Mouse (Mus musculus) midbrain, embryonic 14.5 days (tissue): Measurements from ENCODE around the gene Abcc8. TPM values are rescaled to one million over a fixed set of nuclear protein-coding genes. Genes with fewer than 3 reads are reported as not detected.
A peak's percentile ranks its signal among the peaks of the same experiment; 100 is the strongest.

Experiments
- ATAC-seq: fragments of 200-750 bp; cut with Nextera tagmentation; 2 replicates; pipeline ENCODE4 v1.8.0; 2017; ENCODE audit warnings: moderate number of reproducible peaks, moderate library complexity; ENCODE audit not compliant: low FRiP score, low TSS enrichment
- DNase-seq: peaks from one replicate; pipeline ENCODE4 v3.0.0-alpha.2; 2015
- H3K27ac ChIP-seq: fragments of 300-500 bp; sonication (generic); replicated peaks from 2 replicates; pipeline ENCODE4 v1.5.1; 2014; ENCODE audit warnings: mild to moderate bottlenecking, low read depth, low read length, moderate library complexity
- H3K27me3 ChIP-seq: fragments of 300-500 bp; sonication (generic); 2 replicates; pipeline ENCODE4 v1.6.1; 2014; ENCODE audit warnings: low read length, control low read depth, mixed read lengths; ENCODE audit not compliant: control insufficient read depth, insufficient read depth
- H3K36me3 ChIP-seq: fragments of 300-500 bp; sonication (generic); 2 replicates; pipeline ENCODE4 v1.6.1; 2014; ENCODE audit warnings: low read length, control low read depth; ENCODE audit not compliant: control insufficient read depth, insufficient read depth
- H3K4me1 ChIP-seq: fragments of 300-500 bp; sonication (generic); 2 replicates; pipeline ENCODE4 v1.6.1; 2014; ENCODE audit warnings: mild to moderate bottlenecking, antibody characterized with exemption, low read length, control low read depth; ENCODE audit not compliant: control insufficient read depth, insufficient read depth
- H3K4me2 ChIP-seq: fragments of 300-500 bp; sonication (generic); 2 replicates; pipeline ENCODE4 v1.6.1; 2014; ENCODE audit warnings: mild to moderate bottlenecking, low read length, moderate library complexity
- H3K4me3 ChIP-seq: fragments of 300-500 bp; sonication (generic); replicated peaks from 2 replicates; pipeline ENCODE4 v1.5.1; 2014; ENCODE audit warnings: low read depth, low read length
- H3K9ac ChIP-seq: fragments of 300-500 bp; sonication (generic); replicated peaks from 2 replicates; pipeline ENCODE4 v1.6.1; 2014; ENCODE audit warnings: mild to moderate bottlenecking, low read length, moderate library complexity
- H3K9me3 ChIP-seq: fragments of 300-500 bp; sonication (generic); 2 replicates; pipeline ENCODE4 v1.6.1; 2016; ENCODE audit warnings: low read length, control low read depth, mixed read lengths; ENCODE audit not compliant: control insufficient read depth
- WGBS: fragments of 180-500 bp; shearing (Covaris S2); extraction: QIAGEN DNeasy Blood & Tissue Kit; methylation state at CpG from one replicate; pipeline ENCODE4 v1.1.7; 2014; 5-methylcytosine and 5-hydroxymethylcytosine counted together
- polyA plus RNA-seq: library from polyadenylated mRNA; unstranded; fragments of >200 nt; fragmentation: Nextera tagmentation; extraction: Ambion mirVana; gene quantifications from 2 replicates; pipeline ENCODE4 v1.2.1, GENCODE M21; 2014

Gene Abcc8
- polyA plus RNA-seq, 1 experiment from 2014 or later: 3.0 TPM

DNA sequence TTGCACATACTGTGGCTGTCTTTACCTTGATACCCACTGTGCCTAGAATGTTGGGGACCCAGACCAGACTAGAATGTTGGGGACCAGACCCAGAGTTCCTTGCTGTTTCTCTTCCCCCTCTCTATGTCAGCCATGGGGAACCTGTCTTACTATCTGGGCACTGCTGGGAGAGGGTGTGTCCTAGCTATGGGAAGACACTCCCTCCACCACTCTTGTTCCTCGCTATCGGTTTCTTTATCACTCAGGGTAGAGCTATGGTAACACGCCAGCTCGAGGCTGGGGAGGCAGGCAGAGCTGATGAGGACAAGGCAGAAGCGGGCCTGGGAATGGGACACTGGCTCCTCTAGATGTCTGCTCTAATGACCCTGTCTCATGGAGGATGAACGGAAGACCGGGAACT is 32.4 kb downstream of the Abcc8 start:
- WGBS: 93% methylated on average over 7 of the region's 7 CpGs
- H3K36me3 ChIP-seq: no peaks in the 10 kb centered on the region
- no peak for DNase-seq
- H3K4me2 ChIP-seq: no peak overlapping the region
- H3K27me3 ChIP-seq: no peaks in the 10 kb centered on the region
- no peak overlapping the region for H3K4me3 ChIP-seq
- no peak for ATAC-seq
- no peaks in the 10 kb centered on the region for H3K9me3 ChIP-seq
- no peak overlapping the region for H3K9ac ChIP-seq
- H3K4me1 ChIP-seq: peaks cover 4% of the 10 kb centered on the region
- H3K27ac ChIP-seq: peak overlapping the region; percentile 69

DNA sequence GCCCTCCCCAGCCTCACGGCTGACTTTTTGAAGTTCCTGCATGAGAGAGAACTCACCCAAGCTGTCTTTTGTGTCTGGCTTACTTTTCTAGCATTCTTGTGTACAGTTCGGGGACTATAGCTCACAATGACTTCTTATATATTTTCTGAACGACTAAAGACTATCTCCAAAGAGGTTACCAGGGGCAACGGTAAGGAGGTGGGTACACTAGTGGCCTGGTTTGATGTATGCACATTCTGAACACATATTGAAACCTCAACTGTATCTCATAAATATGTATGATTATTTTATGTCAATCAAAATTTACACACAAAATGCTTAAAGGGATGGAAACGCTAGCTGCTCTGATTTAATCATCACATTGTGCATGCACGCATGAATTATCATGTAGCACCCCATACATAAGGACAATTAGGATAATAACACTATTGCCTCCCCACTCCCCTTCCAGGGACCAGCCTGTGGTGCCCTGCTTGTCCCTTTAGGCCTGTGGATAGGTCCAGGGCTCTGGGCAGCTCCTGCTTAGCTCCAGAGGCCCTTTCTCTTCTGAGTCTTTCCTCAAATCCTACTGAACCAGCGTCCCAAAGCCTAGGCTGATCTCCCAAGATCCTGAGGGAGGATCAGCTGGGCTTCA is 33.0 kb downstream of the Abcc8 start:
- Histone ChIP-seq H3K9me3 (no peaks in the 10 kb centered on the region), H3K4me1 (peaks cover 4% of the 10 kb centered on the region), H3K4me2 (no peak overlapping the region), H3K27me3 (no peaks in the 10 kb centered on the region), H3K9ac (no peak overlapping the region), H3K36me3 (no peaks in the 10 kb centered on the region), H3K4me3 (no peak overlapping the region), H3K27ac (peak overlapping the region; percentile 69)
- no peak for DNase-seq
- ATAC-seq: no peak
- 44% methylated on average over 7 of the region's 7 CpGs for WGBS

GRCm38 (mm10) chr7:46144061-46144460 is 35.8 kb downstream of the Abcc8 start:
- no peak for ATAC-seq
- 0 out of 2 replicates have a peak overlapping the region, but pooled peaks have one; percentile 20 for H3K27ac ChIP-seq
- H3K27me3 ChIP-seq: no peaks in the 10 kb centered on the region
- H3K4me3 ChIP-seq: no peak overlapping the region
- H3K4me2 ChIP-seq: no peak overlapping the region
- DNase-seq: no peak
- H3K4me1 ChIP-seq: peaks cover 4% of the 10 kb centered on the region
- H3K36me3 ChIP-seq: no peaks in the 10 kb centered on the region
- H3K9me3 ChIP-seq: no peaks in the 10 kb centered on the region
- WGBS: 69% methylated on average over 8 of the region's 8 CpGs
- no peak overlapping the region for H3K9ac ChIP-seq

GRCm38 (mm10) chr7:46138329-46138930 is 41.4 kb downstream of the Abcc8 start:
- Histone ChIP-seq H3K27ac (no peak overlapping the region), H3K9me3 (no peaks in the 10 kb centered on the region), H3K4me1 (peaks cover 6% of the 10 kb centered on the region), H3K4me2 (no peak overlapping the region), H3K27me3 (no peaks in the 10 kb centered on the region), H3K36me3 (no peaks in the 10 kb centered on the region), H3K4me3 (no peak overlapping the region), H3K9ac (no peak overlapping the region)
- no peak for ATAC-seq
- DNase-seq: no peak
- WGBS: 45% methylated on average over 7 of the region's 7 CpGs

DNA sequence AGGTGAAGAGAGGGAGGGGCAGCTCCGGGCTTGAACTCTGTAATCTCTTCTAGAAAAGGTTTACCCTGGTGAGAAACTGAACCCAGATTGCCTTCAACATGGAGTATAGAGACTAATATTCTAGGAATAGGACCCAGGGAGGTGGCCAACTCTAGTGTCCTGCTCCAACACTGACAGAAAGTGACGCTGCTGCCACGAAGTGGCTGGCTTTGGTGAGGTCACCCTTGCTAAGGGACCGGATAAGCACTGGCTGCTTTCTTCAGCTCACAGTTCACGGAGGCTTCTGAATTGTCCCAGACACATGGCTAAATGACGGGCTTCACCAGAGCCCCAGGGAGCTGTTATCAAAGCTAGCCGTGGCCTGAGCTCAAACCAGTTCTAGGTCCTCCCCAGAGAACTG is 46.0 kb downstream of the Abcc8 start:
- H3K4me1 ChIP-seq: peaks cover 6% of the 10 kb centered on the region
- ATAC-seq (no peak), DNase-seq (no peak)
- H3K9ac ChIP-seq: no peak overlapping the region
- H3K4me3 ChIP-seq: no peak overlapping the region
- no peaks in the 10 kb centered on the region for H3K36me3 ChIP-seq
- 0 out of 2 replicates have a peak overlapping the region, but pooled peaks have one; percentile 22 for H3K27ac ChIP-seq
- H3K27me3 ChIP-seq: no peaks in the 10 kb centered on the region; the same call in 1 of the 2 replicates
- no peaks in the 10 kb centered on the region for H3K9me3 ChIP-seq
- H3K4me2 ChIP-seq: no peak overlapping the region
- 30% methylated on average over 7 of the region's 7 CpGs for WGBS

GRCm38 (mm10) chr7:46132229-46132628 is 47.6 kb downstream of the Abcc8 start:
- Histone ChIP-seq H3K4me3 (no peak overlapping the region), H3K27ac (no peak overlapping the region), H3K9ac (no peak overlapping the region), H3K27me3 (no peaks in the 10 kb centered on the region; the same call in 1 of the 2 replicates), H3K36me3 (no peaks in the 10 kb centered on the region), H3K4me1 (peaks cover 11% of the 10 kb centered on the region), H3K4me2 (no peak overlapping the region), H3K9me3 (no peaks in the 10 kb centered on the region)
- WGBS: 91% methylated on average over 12 of the region's 12 CpGs
- no peak for DNase-seq
- ATAC-seq: no peak

- Histone ChIP-seq H3K9me3 (no peaks in the 10 kb centered on the region), H3K36me3 (no peaks in the 10 kb centered on the region), H3K9ac (no peak overlapping the region), H3K27me3 (no peaks in the 10 kb centered on the region; the same call in 1 of the 2 replicates), H3K4me2 (no peak overlapping the region), H3K4me3 (no peak overlapping the region), H3K27ac (no peak overlapping the region), H3K4me1 (peaks cover 11% of the 10 kb centered on the region)
- no peak for DNase-seq
- 52% methylated on average over 8 of the region's 8 CpGs for WGBS
- ATAC-seq: no peak
These were observed 48.0 kb downstream of the Abcc8 start for GRCm38 (mm10) chr7:46131806-46132205.

DNA sequence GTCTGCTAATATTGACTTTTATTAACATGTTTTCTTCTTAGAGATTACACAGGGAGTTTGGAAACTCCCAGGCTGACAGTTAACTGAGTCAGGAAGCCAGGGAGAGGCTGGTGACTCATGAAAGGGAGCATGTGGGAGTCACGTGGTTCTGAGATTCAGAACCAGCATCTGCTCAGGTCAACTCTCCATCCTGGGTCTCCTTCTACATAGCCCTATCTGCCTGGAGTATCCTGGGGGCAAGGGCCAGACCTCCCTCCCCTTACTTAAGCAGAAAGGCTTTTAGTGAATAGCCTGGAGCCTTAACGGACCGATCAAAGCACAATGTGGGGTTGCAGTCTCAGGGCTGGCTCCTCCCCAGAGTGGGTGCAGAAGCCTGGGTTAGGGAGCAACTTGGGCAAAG is 48.6 kb downstream of the Abcc8 start:
- H3K36me3 ChIP-seq: no peaks in the 10 kb centered on the region
- no peak overlapping the region for H3K27ac ChIP-seq
- no peak overlapping the region for H3K9ac ChIP-seq
- 10% methylated on average over 3 of the region's 3 CpGs for WGBS
- peaks cover 11% of the 10 kb centered on the region for H3K4me1 ChIP-seq
- no peaks in the 10 kb centered on the region; the same call in 1 of the 2 replicates for H3K27me3 ChIP-seq
- DNase-seq: no peak
- ATAC-seq: peak; percentile 38; the same call in 1 of the 2 replicates
- H3K9me3 ChIP-seq: no peaks in the 10 kb centered on the region
- H3K4me3 ChIP-seq: no peak overlapping the region
- H3K4me2 ChIP-seq: no peak overlapping the region

DNA sequence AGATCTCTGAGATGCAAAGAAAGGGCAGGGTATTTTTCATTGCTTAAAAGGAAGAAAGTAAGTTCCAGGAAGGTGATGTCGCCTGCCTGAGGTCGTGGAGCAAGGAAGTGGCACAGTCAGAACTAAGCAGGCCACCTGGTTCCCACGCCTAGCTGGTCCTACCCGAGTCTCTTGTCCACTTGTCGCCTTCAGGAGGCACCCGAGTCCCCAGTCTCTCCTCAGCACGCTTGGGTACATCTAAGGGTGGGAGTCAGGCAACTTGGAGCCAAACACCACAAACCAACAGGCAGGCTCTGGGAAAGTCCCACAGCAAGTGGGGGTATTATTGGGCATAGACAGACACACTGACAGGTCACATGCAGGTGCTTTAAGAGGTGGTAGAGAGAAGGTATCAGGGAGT is 49.1 kb downstream of the Abcc8 start:
- Histone ChIP-seq H3K4me2 (no peak overlapping the region), H3K4me3 (no peak overlapping the region), H3K27ac (no peak overlapping the region), H3K36me3 (no peaks in the 10 kb centered on the region), H3K27me3 (no peaks in the 10 kb centered on the region; the same call in 1 of the 2 replicates), H3K9ac (no peak overlapping the region), H3K4me1 (peaks cover 11% of the 10 kb centered on the region), H3K9me3 (no peaks in the 10 kb centered on the region)
- no peak for ATAC-seq
- WGBS: 74% methylated on average over 7 of the region's 7 CpGs
- no peak for DNase-seq
